Mouse (Mus musculus) lung, embryonic 14.5 days (tissue): ENCODE measurements at regions not wholly inside any gene's neighbourhood (a gene's known extent, or its start where the extent isn't known, plus 50 kb on each side); places are given as distances from the start of the nearest gene placed in this dataset.
A peak's percentile ranks its signal among the peaks of the same experiment; 100 is the strongest.
"Not testable (repeated sequence)": the region's sequence is repeated elsewhere in the genome, so short reads cannot be mapped to it uniquely, and the experiment has no call there.

ENCODE experiments used
- ATAC-seq: fragments of 200-750 bp; cut with Nextera tagmentation; 2 replicates; pipeline ENCODE4 v1.8.0; 2017; ENCODE audit warnings: mild to moderate bottlenecking, moderate TSS enrichment, moderate library complexity; ENCODE audit not compliant: insufficient read depth
- DNase-seq: peaks from one replicate; pipeline ENCODE4 v3.0.0-alpha.2; 2015
- H3K27ac ChIP-seq: fragments of 300-500 bp; sonication (generic); 2 replicates; pipeline ENCODE4 v1.5.1; 2014; ENCODE audit warnings: low read depth, mild to moderate bottlenecking, moderate library complexity
- H3K27me3 ChIP-seq: fragments of 300-500 bp; sonication (generic); 2 replicates; pipeline ENCODE4 v1.6.1; 2014; ENCODE audit warnings: low read length, control low read depth; ENCODE audit not compliant: insufficient read depth
- H3K36me3 ChIP-seq: fragments of 300-500 bp; sonication (generic); 2 replicates; pipeline ENCODE4 v1.6.1; 2014; ENCODE audit warnings: control low read depth; ENCODE audit not compliant: insufficient read depth
- H3K4me1 ChIP-seq: fragments of 300-500 bp; sonication (generic); 2 replicates; pipeline ENCODE4 v1.6.1; 2014; ENCODE audit warnings: antibody characterized with exemption, control low read depth; ENCODE audit not compliant: insufficient read depth
- H3K4me2 ChIP-seq: fragments of 300-500 bp; sonication (generic); 2 replicates; pipeline ENCODE4 v1.6.1; 2014; ENCODE audit warnings: mild to moderate bottlenecking
- H3K4me3 ChIP-seq: fragments of 300-500 bp; sonication (generic); 2 replicates; pipeline ENCODE4 v1.5.1; 2014; ENCODE audit warnings: low read depth, low read length
- H3K9ac ChIP-seq: fragments of 300-500 bp; sonication (generic); 2 replicates; pipeline ENCODE4 v1.6.1; 2014
- H3K9me3 ChIP-seq: fragments of 300-500 bp; sonication (generic); 2 replicates; pipeline ENCODE4 v1.6.1; 2016; ENCODE audit warnings: low read depth, low read length, control low read depth
- CTCF ChIP-seq: IDR thresholded peaks from 2 replicates; pipeline ENCODE4 v1.5.1; 2016; ENCODE audit warnings: antibody characterized with exemption, low read depth
- WGBS: fragments of 180-500 bp; shearing (Covaris S2); extraction: QIAGEN DNeasy Blood & Tissue Kit; methylation state at CpG from one replicate; pipeline ENCODE4 v1.1.7; 2014; 5-methylcytosine and 5-hydroxymethylcytosine counted together

DNA sequence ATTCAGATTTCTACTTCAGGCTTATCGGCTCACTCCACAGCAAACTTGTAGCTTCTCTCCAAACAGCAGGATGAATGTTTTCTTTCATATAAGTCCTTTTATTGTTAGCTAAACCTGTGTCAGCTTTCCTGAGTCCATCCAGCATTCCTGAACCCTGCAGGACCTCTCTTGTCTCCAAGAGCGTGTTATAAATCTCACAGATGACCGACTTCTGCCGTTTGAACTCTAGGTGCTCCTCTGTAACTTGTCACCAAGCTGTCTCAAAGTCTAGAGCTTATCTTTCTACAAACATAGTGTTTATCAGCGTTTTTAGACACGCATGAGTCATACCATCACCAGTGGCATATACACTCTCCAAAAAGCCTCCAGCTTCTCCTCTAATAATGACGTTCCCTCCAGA lies 132.4 kb upstream of the Tmc3 start:
- no peak overlapping the region for H3K4me3 ChIP-seq
- no peak overlapping the region for H3K4me2 ChIP-seq
- no peaks in the 10 kb centered on the region for H3K4me1 ChIP-seq
- WGBS, result 5% methylated on average over 7 of the region's 7 CpGs
- TF ChIP-seq CTCF, result no peak
- DNase-seq, result no peak
- no peaks in the 10 kb centered on the region for H3K27me3 ChIP-seq
- H3K9me3 ChIP-seq, result no peaks in the 10 kb centered on the region
- no peak overlapping the region for H3K9ac ChIP-seq
- no peak overlapping the region for H3K27ac ChIP-seq
- ATAC-seq, result peak; percentile 21; the same call in 1 of the 2 replicates
- H3K36me3 ChIP-seq, result no peaks in the 10 kb centered on the region

- WGBS, result 49% methylated on average over 3 of the region's 3 CpGs
- Histone ChIP-seq H3K27ac (no peak overlapping the region), H3K4me1 (no peaks in the 10 kb centered on the region), H3K9me3 (no peaks in the 10 kb centered on the region), H3K4me2 (no peak overlapping the region), H3K27me3 (no peaks in the 10 kb centered on the region), H3K9ac (no peak overlapping the region), H3K4me3 (no peak overlapping the region), H3K36me3 (no peaks in the 10 kb centered on the region)
- TF ChIP-seq CTCF, result no peak
- DNase-seq (no peak), ATAC-seq (no peak)
Measured at GRCm38 (mm10) chr7:83459520-83459919, 125.2 kb upstream of the Tmc3 start.

- Histone ChIP-seq H3K4me1 (no peaks in the 10 kb centered on the region), H3K9me3 (no peaks in the 10 kb centered on the region), H3K9ac (no peak overlapping the region), H3K27me3 (no peaks in the 10 kb centered on the region), H3K4me2 (no peak overlapping the region), H3K27ac (no peak overlapping the region), H3K4me3 (no peak overlapping the region), H3K36me3 (no peaks in the 10 kb centered on the region)
- ATAC-seq (no peak), DNase-seq (no peak)
- TF ChIP-seq CTCF, result no peak
- 47% methylated on average over 8 of the region's 8 CpGs for WGBS
Measured at GRCm38 (mm10) chr7:83467006-83467405, 117.7 kb upstream of the Tmc3 start.

- 89% methylated on average over 4 of the region's 4 CpGs for WGBS
Measured at GRCm38 (mm10) chr7:83469856-83470255, 114.9 kb upstream of the Tmc3 start.

GRCm38 (mm10) chr7:83471111-83471510 lies 113.6 kb upstream of the Tmc3 start:
- WGBS, result 80% methylated on average over 2 of the region's 2 CpGs
- TF ChIP-seq CTCF, result no peak

More at GRCm38 (mm10) chr7:83469856-83470255, 114.9 kb upstream of the Tmc3 start:
- H3K9me3 ChIP-seq, H3K4me1 ChIP-seq, H3K9ac ChIP-seq, H3K36me3 ChIP-seq, ATAC-seq, H3K27me3 ChIP-seq, H3K4me2 ChIP-seq, H3K27ac ChIP-seq, DNase-seq, H3K4me3 ChIP-seq: not testable (repeated sequence)

GRCm38 (mm10) chr7:83474471-83474870 lies 110.3 kb upstream of the Tmc3 start:
- H3K4me1 ChIP-seq, result peaks cover 16% of the 10 kb centered on the region
- H3K4me3 ChIP-seq, result no peak overlapping the region
- H3K36me3 ChIP-seq, result no peaks in the 10 kb centered on the region
- DNase-seq (no peak), ATAC-seq (no peak)
- H3K4me2 ChIP-seq, result no peak overlapping the region
- H3K9me3 ChIP-seq, result no peaks in the 10 kb centered on the region
- no peaks in the 10 kb centered on the region for H3K27me3 ChIP-seq
- WGBS, result 81% methylated on average over 2 of the region's 2 CpGs
- H3K9ac ChIP-seq, result no peak overlapping the region
- no peak overlapping the region for H3K27ac ChIP-seq
- TF ChIP-seq CTCF, result no peak

More at GRCm38 (mm10) chr7:83471111-83471510, 113.6 kb upstream of the Tmc3 start:
- H3K9me3 ChIP-seq, result no peaks in the 10 kb centered on the region
- no peaks in the 10 kb centered on the region for H3K36me3 ChIP-seq
- no peaks in the 10 kb centered on the region for H3K27me3 ChIP-seq
- no peak overlapping the region for H3K4me2 ChIP-seq
- 0 out of 2 replicates have a peak, but pooled peaks cover 3% of the 10 kb centered on the region for H3K4me1 ChIP-seq
- no peak overlapping the region for H3K4me3 ChIP-seq
- DNase-seq (no peak), ATAC-seq (no peak)
- no peak overlapping the region for H3K27ac ChIP-seq
- H3K9ac ChIP-seq, result no peak overlapping the region

GRCm38 (mm10) chr7:83474986-83475385 lies 109.7 kb upstream of the Tmc3 start:
- Histone ChIP-seq H3K9ac (no peak overlapping the region), H3K27ac (no peak overlapping the region), H3K4me1 (peaks cover 16% of the 10 kb centered on the region), H3K9me3 (no peaks in the 10 kb centered on the region), H3K36me3 (no peaks in the 10 kb centered on the region), H3K4me2 (no peak overlapping the region), H3K27me3 (no peaks in the 10 kb centered on the region), H3K4me3 (no peak overlapping the region)
- no peak for DNase-seq
- no peak for TF ChIP-seq CTCF
- 37% methylated on average over 3 of the region's 3 CpGs for WGBS
- 0 out of 2 replicates have a peak, but pooled peaks have one; percentile 9 for ATAC-seq
